Mouse (Mus musculus) stomach, embryonic 16.5 days (tissue): Measurements from ENCODE around the gene Pold4. TPM values are rescaled to one million over a fixed set of nuclear protein-coding genes. Genes with fewer than 3 reads are reported as not detected.
"Not testable (repeated sequence)": the region's sequence is repeated elsewhere in the genome, so short reads cannot be mapped to it uniquely, and the experiment has no call there.

Source experiments
- ATAC-seq: fragments of 200-750 bp; cut with Nextera tagmentation; 2 replicates; pipeline ENCODE4 v1.8.0; 2017; ENCODE audit warnings: moderate number of reproducible peaks, moderate TSS enrichment; ENCODE audit not compliant: insufficient read depth, low FRiP score
- H3K27ac ChIP-seq: fragments of 300-500 bp; sonication (generic); 2 replicates; pipeline ENCODE4 v1.5.1; 2014; ENCODE audit warnings: low read length
- H3K27me3 ChIP-seq: fragments of 300-500 bp; sonication (generic); 2 replicates; pipeline ENCODE4 v1.6.1; 2014; ENCODE audit warnings: low read length, control low read depth, mixed read lengths; ENCODE audit not compliant: control insufficient read depth, insufficient read depth
- H3K36me3 ChIP-seq: fragments of 300-500 bp; sonication (generic); 2 replicates; pipeline ENCODE4 v1.6.1; 2014; ENCODE audit warnings: low read length; ENCODE audit not compliant: control insufficient read depth, insufficient read depth
- H3K4me1 ChIP-seq: fragments of 300-500 bp; sonication (generic); 2 replicates; pipeline ENCODE4 v1.6.1; 2014; ENCODE audit warnings: low read length, control low read depth, mixed read lengths; ENCODE audit not compliant: control insufficient read depth, insufficient read depth
- H3K4me2 ChIP-seq: fragments of 300-500 bp; sonication (generic); 2 replicates; pipeline ENCODE4 v1.6.1; 2014; ENCODE audit warnings: low read depth, low read length, mixed read lengths
- H3K4me3 ChIP-seq: fragments of 300-500 bp; sonication (generic); replicated peaks from 2 replicates; pipeline ENCODE4 v1.5.1; 2014; ENCODE audit warnings: mild to moderate bottlenecking, low read length
- H3K9ac ChIP-seq: fragments of 300-500 bp; sonication (generic); 2 replicates; pipeline ENCODE4 v1.6.1; 2014; ENCODE audit warnings: low read length
- H3K9me3 ChIP-seq: fragments of 300-500 bp; sonication (generic); replicated peaks from 2 replicates; pipeline ENCODE4 v1.6.1; 2016; ENCODE audit warnings: low read length, control low read depth; ENCODE audit not compliant: control insufficient read depth
- WGBS: fragments of 180-500 bp; shearing (Covaris S2); extraction: QIAGEN DNeasy Blood & Tissue Kit; methylation state at CpG from one replicate; pipeline ENCODE4 v1.1.7; 2014; 5-methylcytosine and 5-hydroxymethylcytosine counted together
- polyA plus RNA-seq: library from polyadenylated mRNA; unstranded; fragments of >200 nt; fragmentation: Nextera tagmentation; extraction: Ambion mirVana; gene quantifications from 2 replicates; pipeline ENCODE4 v1.2.1, GENCODE M21; 2015

Gene Pold4
- polyA plus RNA-seq, 1 experiment from 2014 or later, result 36.3 TPM

DNA sequence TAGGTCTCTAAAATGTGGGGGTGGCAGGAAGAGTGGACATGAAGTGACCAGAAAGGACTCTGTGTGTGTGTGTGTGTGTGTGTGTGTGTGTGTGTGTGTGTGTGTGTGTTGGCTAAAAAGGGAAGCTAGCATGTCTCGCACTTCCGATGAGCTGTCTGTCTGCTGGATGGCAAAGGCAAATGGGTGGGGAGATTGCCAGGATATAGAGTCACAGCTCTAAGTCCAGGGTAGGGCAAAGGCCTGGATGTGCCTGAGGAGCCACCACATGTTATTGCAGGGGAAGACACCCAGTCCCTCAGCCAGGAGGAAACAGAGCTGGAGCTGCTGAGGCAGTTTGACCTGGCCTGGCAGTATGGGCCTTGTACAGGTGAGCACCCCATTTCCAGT lies 480 bp downstream of the Pold4 start:
- Histone ChIP-seq H3K4me1 (peaks cover 22% of the 10 kb centered on the region), H3K9me3 (no peaks in the 10 kb centered on the region), H3K4me2 (peak overlapping the region; percentile 85), H3K27me3 (no peaks in the 10 kb centered on the region), H3K4me3 (peak overlapping the region; percentile 59), H3K9ac (peak overlapping the region; percentile 78), H3K27ac (peak overlapping the region; percentile 86), H3K36me3 (no peaks in the 10 kb centered on the region)
- 16% methylated on average over 2 of the region's 2 CpGs for WGBS
- 0 out of 2 replicates have a peak, but pooled peaks have one; percentile 3 for ATAC-seq

DNA sequence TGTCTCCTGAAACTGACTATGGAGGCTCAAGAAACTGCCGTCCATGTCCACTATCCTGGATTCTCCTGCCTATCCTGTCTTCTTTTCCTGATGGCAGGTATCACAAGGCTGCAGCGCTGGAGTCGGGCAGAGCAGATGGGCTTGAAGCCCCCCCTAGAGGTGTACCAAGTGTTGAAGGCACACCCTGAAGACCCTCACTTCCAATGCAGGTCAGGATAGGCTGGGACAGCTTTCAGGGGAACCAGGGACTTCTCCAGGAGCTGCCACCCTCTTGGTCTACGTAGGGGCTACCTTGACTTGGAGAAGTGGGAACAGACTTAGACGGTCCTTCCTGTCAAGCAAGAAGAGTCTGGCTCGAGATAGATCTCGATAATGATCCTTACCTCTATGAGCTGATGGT lies 952 bp downstream of the Pold4 start:
- Histone ChIP-seq H3K4me3 (peak overlapping the region; percentile 59; the same call in 1 of the 2 replicates), H3K27me3 (no peaks in the 10 kb centered on the region), H3K27ac (peak overlapping the region; percentile 86; the same call in 1 of the 2 replicates), H3K4me2 (peak overlapping the region; percentile 85), H3K4me1 (peaks cover 22% of the 10 kb centered on the region), H3K9ac (peak overlapping the region; percentile 78; the same call in 1 of the 2 replicates), H3K36me3 (no peaks in the 10 kb centered on the region), H3K9me3 (no peaks in the 10 kb centered on the region)
- ATAC-seq, result no peak
- 78% methylated on average over 7 of the region's 7 CpGs for WGBS

DNA sequence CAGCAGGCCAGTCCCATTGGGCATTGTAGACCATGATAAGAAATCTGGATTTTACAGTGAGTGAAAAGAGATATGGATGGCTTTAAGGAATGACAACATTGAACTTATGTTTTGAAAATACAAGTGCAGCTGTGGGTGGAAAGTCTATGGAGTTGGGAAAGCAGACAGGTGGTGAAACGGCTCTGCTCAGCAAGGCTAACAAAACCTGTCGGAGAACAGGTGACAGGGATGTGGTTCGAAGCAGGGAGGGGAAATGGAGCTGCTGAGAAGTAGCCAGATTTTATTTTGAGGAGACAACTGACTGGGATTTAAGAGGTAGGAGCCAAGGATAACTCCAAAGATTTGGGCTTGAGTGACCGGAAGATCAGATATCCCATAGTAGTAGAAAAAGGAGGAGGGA lies 2.8 kb downstream of the Pold4 start:
- H3K27ac ChIP-seq, result no peak overlapping the region
- H3K9me3 ChIP-seq, result no peaks in the 10 kb centered on the region
- no peak overlapping the region for H3K4me3 ChIP-seq
- H3K27me3 ChIP-seq, result no peaks in the 10 kb centered on the region
- no peak overlapping the region for H3K9ac ChIP-seq
- 63% methylated on average over 4 of the region's 4 CpGs for WGBS
- no peaks in the 10 kb centered on the region for H3K36me3 ChIP-seq
- no peak for ATAC-seq
- H3K4me2 ChIP-seq, result no peak overlapping the region
- peaks cover 16% of the 10 kb centered on the region for H3K4me1 ChIP-seq

DNA sequence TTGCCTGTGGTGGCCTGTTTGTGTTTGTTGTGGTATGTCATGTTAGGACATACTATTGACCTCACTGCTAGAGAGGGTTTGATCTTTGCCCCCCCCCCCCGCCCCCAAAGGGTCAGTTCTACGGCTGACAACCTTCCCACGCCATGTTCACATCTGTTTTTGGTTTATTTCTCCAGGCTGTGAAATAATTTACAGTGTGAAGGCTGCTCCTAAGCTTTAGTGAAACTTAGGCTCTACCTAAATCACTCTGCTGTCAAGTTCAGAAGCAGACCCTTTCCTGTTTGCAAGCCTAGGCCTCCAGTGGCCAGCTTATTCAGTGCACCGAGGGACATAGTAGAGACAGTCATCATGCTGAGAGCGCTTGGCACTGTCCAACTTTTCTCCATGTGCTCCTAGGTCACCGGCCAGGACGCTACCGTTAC lies 8.6 kb downstream of the Pold4 start:
- no peaks in the 10 kb centered on the region for H3K27me3 ChIP-seq
- no peak for ATAC-seq
- H3K4me3 ChIP-seq, result no peak overlapping the region
- no peaks in the 10 kb centered on the region for H3K4me1 ChIP-seq
- 48% methylated on average over 8 of the region's 8 CpGs for WGBS
- no peak overlapping the region for H3K27ac ChIP-seq
- H3K9ac ChIP-seq, result no peak overlapping the region
- H3K36me3 ChIP-seq, result no peaks in the 10 kb centered on the region
- H3K4me2 ChIP-seq, result no peak overlapping the region
- peaks cover 3% of the 10 kb centered on the region; the same call in 1 of the 2 replicates for H3K9me3 ChIP-seq

DNA sequence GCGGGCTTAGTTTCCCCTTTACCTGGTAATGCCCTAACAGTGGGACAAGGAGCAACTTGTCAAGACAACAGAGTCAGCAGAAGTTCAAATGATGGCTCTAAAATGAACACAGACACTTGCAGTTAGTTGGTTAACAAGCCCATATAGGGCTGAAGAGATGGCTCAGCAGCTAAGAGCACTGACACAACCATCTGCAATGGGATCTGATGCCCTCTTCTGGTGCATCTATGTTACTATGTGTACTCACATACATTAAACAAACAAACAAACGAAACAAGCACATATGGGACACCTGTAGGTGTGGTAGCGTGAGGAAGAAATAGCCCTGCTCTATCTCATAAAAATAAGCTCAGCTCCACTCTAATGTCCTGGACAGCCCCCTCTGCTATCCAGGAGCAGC lies 10.7 kb downstream of the Pold4 start:
- Histone ChIP-seq H3K9ac (no peak overlapping the region), H3K27me3 (no peaks in the 10 kb centered on the region), H3K4me3 (no peak overlapping the region), H3K27ac (no peak overlapping the region), H3K9me3 (peaks cover 3% of the 10 kb centered on the region; the same call in 1 of the 2 replicates), H3K36me3 (no peaks in the 10 kb centered on the region), H3K4me1 (no peaks in the 10 kb centered on the region), H3K4me2 (no peak overlapping the region)
- 61% methylated on average over 3 of the region's 3 CpGs for WGBS
- ATAC-seq, result no peak

DNA sequence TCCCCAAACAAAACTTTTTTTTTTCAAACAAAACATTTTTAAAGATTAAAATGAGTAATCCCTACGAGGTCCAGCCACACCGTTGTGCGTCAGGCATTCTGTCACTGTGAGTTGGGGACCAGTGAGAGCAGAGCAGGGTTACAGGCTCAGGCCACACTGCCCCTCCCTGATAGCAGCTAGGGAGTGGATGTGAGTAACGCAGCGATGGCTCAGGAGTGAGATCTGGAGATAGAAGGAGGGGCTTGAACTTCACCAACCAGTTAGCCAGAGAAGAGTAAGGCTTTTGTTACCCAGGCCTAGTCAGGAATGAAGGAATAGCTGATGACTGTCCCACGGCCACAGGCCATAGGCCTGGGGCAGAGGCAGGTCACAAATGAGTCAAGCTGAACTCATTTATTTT lies 13.1 kb downstream of the Pold4 start:
- peaks cover 3% of the 10 kb centered on the region; the same call in 1 of the 2 replicates for H3K9me3 ChIP-seq
- ATAC-seq, result no peak

DNA sequence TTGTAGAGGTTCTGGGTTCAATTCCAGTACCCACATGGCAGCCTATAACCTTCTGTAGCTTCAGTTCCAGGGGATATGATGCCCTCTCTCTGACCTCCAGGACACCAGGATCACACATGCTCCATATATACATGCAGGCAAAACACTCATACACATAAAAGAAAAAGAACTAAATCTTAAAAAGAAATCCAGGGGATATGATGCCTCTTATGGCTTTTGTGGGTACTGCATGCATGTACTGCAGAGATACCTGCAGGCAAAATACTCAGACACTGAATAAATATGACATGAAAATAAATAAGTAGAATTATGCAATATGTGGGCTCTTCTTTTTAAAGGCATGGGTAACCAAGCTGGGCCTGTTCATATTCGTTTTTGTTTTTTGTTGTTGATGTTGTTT lies 15.3 kb downstream of the Pold4 start:
- ATAC-seq, result no peak
- WGBS, result 47% methylated on average over 1 of the region's 1 CpGs
- no peaks in the 10 kb centered on the region for H3K36me3 ChIP-seq
- H3K9me3 ChIP-seq, result peaks cover 3% of the 10 kb centered on the region; the same call in 1 of the 2 replicates
- no peak overlapping the region for H3K27ac ChIP-seq
- no peak overlapping the region for H3K9ac ChIP-seq
- no peak overlapping the region for H3K4me2 ChIP-seq
- H3K27me3 ChIP-seq, result no peaks in the 10 kb centered on the region
- no peak overlapping the region for H3K4me3 ChIP-seq
- H3K4me1 ChIP-seq, result no peaks in the 10 kb centered on the region

More for the DNA sequence above, 13.1 kb downstream of the Pold4 start:
- 77% methylated on average over 6 of the region's 6 CpGs for WGBS
- H3K36me3 ChIP-seq, result no peaks in the 10 kb centered on the region
- no peak overlapping the region for H3K27ac ChIP-seq
- no peaks in the 10 kb centered on the region for H3K27me3 ChIP-seq
- H3K9ac ChIP-seq, result no peak overlapping the region
- no peak overlapping the region for H3K4me2 ChIP-seq
- no peaks in the 10 kb centered on the region for H3K4me1 ChIP-seq
- H3K4me3 ChIP-seq, result no peak overlapping the region

DNA sequence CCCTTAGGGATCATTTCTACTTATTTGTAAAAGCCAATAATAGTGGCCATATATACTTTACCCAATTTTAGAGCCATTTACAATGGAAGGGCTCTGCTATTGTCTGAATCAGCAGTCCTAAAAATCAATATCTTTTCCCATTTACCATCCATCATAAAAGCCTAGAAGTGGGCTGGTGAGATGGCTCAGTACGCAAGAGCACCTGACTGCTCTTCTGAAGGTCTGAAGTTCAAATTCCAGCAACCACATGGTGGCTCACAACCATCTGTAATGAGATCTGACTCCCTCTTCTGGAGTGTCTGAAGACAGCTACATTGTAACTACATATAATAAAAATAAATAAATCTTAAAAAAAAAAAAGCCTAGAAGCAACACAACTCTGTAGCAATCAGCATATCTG lies 17.0 kb downstream of the Pold4 start:
- not testable (repeated sequence) for H3K9ac ChIP-seq, ATAC-seq, H3K27me3 ChIP-seq, H3K4me1 ChIP-seq, H3K9me3 ChIP-seq, H3K4me3 ChIP-seq, H3K4me2 ChIP-seq, H3K36me3 ChIP-seq, H3K27ac ChIP-seq
- 41% methylated on average over 1 of the region's 1 CpGs for WGBS

DNA sequence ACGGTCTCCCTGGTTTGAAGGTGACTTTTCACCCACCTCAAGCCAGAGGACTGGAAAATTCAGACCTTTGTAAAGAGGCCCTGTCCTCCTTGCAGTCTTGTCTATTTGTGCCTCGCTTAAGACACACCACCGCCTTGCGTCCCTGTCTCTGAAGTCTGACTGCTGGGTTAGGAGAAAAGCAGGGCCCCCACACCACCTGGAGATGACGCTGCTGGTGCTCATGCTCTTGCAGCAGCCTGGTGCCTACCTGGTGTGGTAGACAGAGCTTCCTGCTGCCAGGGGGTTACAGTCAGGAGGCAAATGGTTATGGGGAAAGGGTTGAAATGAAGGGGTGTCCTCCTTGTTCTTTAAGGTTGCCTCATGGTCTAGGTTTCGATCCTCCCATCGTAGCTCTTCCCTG lies 22.5 kb downstream of the Pold4 start:
- Histone ChIP-seq H3K4me3 (no peak overlapping the region), H3K9me3 (peaks cover 4% of the 10 kb centered on the region; the same call in 1 of the 2 replicates), H3K4me1 (0 out of 2 replicates have a peak, but pooled peaks cover 5% of the 10 kb centered on the region), H3K27ac (no peak overlapping the region), H3K4me2 (no peak overlapping the region), H3K27me3 (no peaks in the 10 kb centered on the region), H3K36me3 (no peaks in the 10 kb centered on the region), H3K9ac (no peak overlapping the region)
- 82% methylated on average over 7 of the region's 7 CpGs for WGBS
- ATAC-seq, result no peak
